Mouse (Mus musculus) liver, embryonic 14.5 days (tissue): Measurements from ENCODE around the gene Mfsd5.

Experiments used
- CTCF ChIP-seq: IDR thresholded peaks from 2 replicates; pipeline ENCODE4 v1.5.1; 2016; ENCODE audit warnings: antibody characterized with exemption, low read depth, control low read depth
- EP300 ChIP-seq: IDR thresholded peaks from 2 replicates; pipeline ENCODE4 v1.6.1; 2016; ENCODE audit warnings: antibody characterized with exemption, low read depth

- TF ChIP-seq EP300 (no peak), CTCF (no peak)
Observed at GRCm38 (mm10) chr15:102258581-102259253, 20.5 kb upstream of the Mfsd5 start.
